Mouse (Mus musculus) heart, embryonic 16.5 days (tissue): ENCODE data around the gene Klkb1. TPM values are rescaled to one million over a fixed set of nuclear protein-coding genes. Genes with fewer than 3 reads are reported as not detected.
A peak's percentile ranks its signal among the peaks of the same experiment; 100 is the strongest.

Experiments
- ATAC-seq: fragments of 200-750 bp; cut with Nextera tagmentation; replicated peaks from 2 replicates; pipeline ENCODE4 v1.8.0; 2017; ENCODE audit warnings: moderate number of reproducible peaks; ENCODE audit not compliant: insufficient read depth, low FRiP score; ENCODE audit errors: extremely low read depth
- H3K27ac ChIP-seq: fragments of 300-500 bp; sonication (generic); 2 replicates; pipeline ENCODE4 v1.5.1; 2014; ENCODE audit warnings: mild to moderate bottlenecking, low read length, control low read depth, moderate library complexity
- H3K27me3 ChIP-seq: fragments of 300-500 bp; sonication (generic); 2 replicates; pipeline ENCODE4 v1.6.1; 2014; ENCODE audit warnings: low read length, mixed read lengths; ENCODE audit not compliant: control insufficient read depth, insufficient read depth
- H3K36me3 ChIP-seq: fragments of 300-500 bp; sonication (generic); 2 replicates; pipeline ENCODE4 v1.6.1; 2014; ENCODE audit not compliant: control insufficient read depth, insufficient read depth
- H3K4me1 ChIP-seq: fragments of 300-500 bp; sonication (generic); 2 replicates; pipeline ENCODE4 v1.6.1; 2014; ENCODE audit warnings: low read length, mixed read lengths; ENCODE audit not compliant: control insufficient read depth, insufficient read depth
- H3K4me2 ChIP-seq: fragments of 300-500 bp; sonication (generic); 2 replicates; pipeline ENCODE4 v1.6.1; 2014; ENCODE audit warnings: low read depth, mild to moderate bottlenecking, control low read depth, low read length
- H3K4me3 ChIP-seq: fragments of 300-500 bp; sonication (generic); 2 replicates; pipeline ENCODE4 v1.5.1; 2014; ENCODE audit warnings: mild to moderate bottlenecking, control low read depth, low read length
- H3K9ac ChIP-seq: fragments of 300-500 bp; sonication (generic); 2 replicates; pipeline ENCODE4 v1.6.1; 2014; ENCODE audit warnings: low read length, control low read depth
- H3K9me3 ChIP-seq: fragments of 300-500 bp; sonication (generic); replicated peaks from 2 replicates; pipeline ENCODE4 v1.6.1; 2016; ENCODE audit warnings: low read length; ENCODE audit not compliant: control insufficient read depth
- WGBS: fragments of 180-500 bp; shearing (Covaris S2); extraction: QIAGEN DNeasy Blood & Tissue Kit; methylation state at CpG from one replicate; pipeline ENCODE4 v1.1.7; 2014; 5-methylcytosine and 5-hydroxymethylcytosine counted together
- polyA plus RNA-seq: library from polyadenylated mRNA; unstranded; fragments of >200 nt; fragmentation: Nextera tagmentation; extraction: Ambion mirVana; gene quantifications from 2 replicates; pipeline ENCODE4 v1.2.1, GENCODE M21; 2015

Klkb1 gene
- polyA plus RNA-seq, 1 experiment from 2014 or later, result not detected

DNA sequence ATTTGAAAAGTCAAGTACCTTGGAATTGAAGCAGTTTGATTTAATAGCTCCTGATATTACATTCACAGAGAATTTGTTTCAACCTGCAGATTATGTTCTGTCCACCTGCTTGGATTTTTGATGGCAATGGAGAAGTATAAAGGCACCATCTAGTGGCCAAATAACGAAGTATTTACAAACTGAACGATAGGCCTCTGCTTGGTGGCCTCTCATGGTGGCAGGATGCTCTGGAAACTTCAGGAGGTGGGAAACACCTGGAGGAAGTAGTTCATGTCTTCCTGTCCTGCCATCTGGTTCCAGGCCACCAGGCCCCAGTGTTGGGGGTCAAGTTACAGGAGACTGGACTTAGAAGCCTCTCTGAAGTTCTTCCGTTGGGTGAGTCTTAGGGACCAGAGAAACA is 56.4 kb downstream of the Klkb1 start:
- Histone ChIP-seq H3K36me3 (no peaks in the 10 kb centered on the region), H3K4me2 (no peak overlapping the region), H3K27me3 (no peaks in the 10 kb centered on the region; the same call in 1 of the 2 replicates), H3K9ac (no peak overlapping the region), H3K9me3 (no peaks in the 10 kb centered on the region), H3K4me1 (no peaks in the 10 kb centered on the region), H3K27ac (no peak overlapping the region), H3K4me3 (no peak overlapping the region)
- ATAC-seq, result no peak; the same call in 1 of the 2 replicates
- 27% methylated on average over 3 of the region's 3 CpGs for WGBS

DNA sequence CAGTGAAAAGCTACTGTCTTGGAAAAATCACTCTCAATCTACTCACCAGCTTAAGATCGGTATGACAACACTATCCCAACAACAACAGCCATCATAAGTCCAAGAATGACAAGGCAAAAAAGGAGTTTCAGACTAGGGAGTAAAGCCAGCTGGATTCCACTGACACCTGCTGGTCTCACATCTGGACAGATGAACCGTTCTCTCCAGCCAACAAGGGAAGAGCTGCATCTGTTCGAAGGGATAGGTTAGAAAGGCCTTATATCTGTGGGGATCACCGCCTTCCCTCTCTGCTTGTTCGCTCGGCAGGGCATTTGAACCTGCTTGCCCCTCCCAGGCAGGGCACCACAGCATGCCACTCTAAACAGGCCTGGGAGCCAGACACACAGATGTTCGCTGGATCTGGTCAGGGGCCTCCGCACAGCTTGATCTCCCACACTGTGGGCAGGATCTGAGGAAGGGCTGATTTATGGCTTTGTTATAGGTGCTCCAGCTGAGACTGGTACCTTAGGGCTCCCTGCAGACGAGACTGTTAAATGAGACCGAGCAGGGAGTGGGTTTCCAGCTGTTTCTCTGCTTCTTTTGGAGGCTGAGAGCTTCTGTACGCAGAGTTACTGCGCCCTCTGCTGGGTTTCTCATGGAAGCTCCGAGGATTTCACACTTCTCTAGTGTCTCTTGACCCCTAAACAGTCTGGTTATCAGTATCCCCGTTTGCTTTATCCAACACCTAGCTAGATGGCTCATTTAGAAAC is 58.3 kb downstream of the Klkb1 start:
- 25% methylated on average over 14 of the region's 14 CpGs for WGBS
- Histone ChIP-seq H3K27me3 (no peaks in the 10 kb centered on the region; the same call in 1 of the 2 replicates), H3K27ac (no peak overlapping the region), H3K9ac (no peak overlapping the region), H3K9me3 (no peaks in the 10 kb centered on the region), H3K36me3 (no peaks in the 10 kb centered on the region), H3K4me2 (0 out of 2 replicates have a peak overlapping the region, but pooled peaks have one; percentile 24), H3K4me1 (no peaks in the 10 kb centered on the region), H3K4me3 (no peak overlapping the region)
- ATAC-seq, result no peak

DNA sequence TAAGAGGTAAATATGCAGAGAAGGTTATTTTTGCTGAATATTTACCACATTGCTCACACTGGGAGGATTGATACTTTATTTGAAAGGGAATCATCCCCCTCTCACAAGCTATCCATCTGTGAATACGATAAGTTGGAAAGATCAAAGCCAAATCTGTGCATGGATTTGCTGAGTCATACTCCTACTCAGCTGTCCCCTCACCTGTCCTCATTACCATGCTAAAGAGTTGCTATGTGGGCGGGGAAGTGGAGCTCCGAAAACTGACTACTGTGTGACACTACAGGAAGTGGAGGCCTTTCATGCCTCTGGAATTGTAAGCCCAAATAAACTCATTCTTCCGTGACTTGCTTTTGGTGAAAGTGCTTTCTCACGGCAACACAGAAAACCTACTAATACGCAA is 59.4 kb downstream of the Klkb1 start:
- Histone ChIP-seq H3K9ac (no peak overlapping the region), H3K9me3 (no peaks in the 10 kb centered on the region), H3K27ac (no peak overlapping the region), H3K27me3 (no peaks in the 10 kb centered on the region; the same call in 1 of the 2 replicates), H3K36me3 (no peaks in the 10 kb centered on the region), H3K4me1 (no peaks in the 10 kb centered on the region), H3K4me2 (no peak overlapping the region), H3K4me3 (no peak overlapping the region)
- WGBS, result 84% methylated on average over 6 of the region's 6 CpGs
- ATAC-seq, result no peak

GRCm38 (mm10) chr8:45233256-45233655 is 61.4 kb downstream of the Klkb1 start:
- no peaks in the 10 kb centered on the region for H3K9me3 ChIP-seq
- WGBS, result 61% methylated on average over 3 of the region's 3 CpGs
- no peak for ATAC-seq

More at GRCm38 (mm10) chr8:45233256-45233655, 61.4 kb downstream of the Klkb1 start:
- Histone ChIP-seq H3K36me3 (no peaks in the 10 kb centered on the region), H3K4me2 (no peak overlapping the region), H3K27me3 (no peaks in the 10 kb centered on the region; the same call in 1 of the 2 replicates), H3K9ac (no peak overlapping the region), H3K27ac (no peak overlapping the region), H3K4me3 (no peak overlapping the region), H3K4me1 (no peaks in the 10 kb centered on the region)

Other genes starting within 250 kb of the Klkb1 start
- not detected in 2 replicates for gene Mtnr1a, start 225.7 kb downstream of the Klkb1 start, polyA plus RNA-seq
- 0.07 TPM in 1 of 2 replicates, not detected in the other for gene F11, start 32.8 kb downstream of the Klkb1 start, polyA plus RNA-seq
- gene Gm45753, start 13.6 kb upstream of the Klkb1 start, polyA plus RNA-seq, result 0.11 TPM in 1 of 2 replicates, not detected in the other
- gene Cyp4v3, start 38.4 kb upstream of the Klkb1 start, polyA plus RNA-seq, result 0.81 and 1.1 TPM in 2 replicates
- gene Fam149a, start 87.4 kb upstream of the Klkb1 start, polyA plus RNA-seq, result 3.0 and 3.4 TPM in 2 replicates
- gene Tlr3, start 116.2 kb upstream of the Klkb1 start, polyA plus RNA-seq, result 2.0 and 3.2 TPM in 2 replicates
- 316 and 349 TPM in 2 replicates for gene Sorbs2, start 212.9 kb upstream of the Klkb1 start, polyA plus RNA-seq